Mouse (Mus musculus) mesoderm, embryonic 11.5 days (tissue): ENCODE results near the gene A930018P22Rik.

Experiments
- DNase-seq: peaks from one replicate; pipeline ENCODE4 v3.0.0-alpha.2; 2012; ENCODE audit warnings: low read depth, low spot score

Gene A930018P22Rik

DNA sequence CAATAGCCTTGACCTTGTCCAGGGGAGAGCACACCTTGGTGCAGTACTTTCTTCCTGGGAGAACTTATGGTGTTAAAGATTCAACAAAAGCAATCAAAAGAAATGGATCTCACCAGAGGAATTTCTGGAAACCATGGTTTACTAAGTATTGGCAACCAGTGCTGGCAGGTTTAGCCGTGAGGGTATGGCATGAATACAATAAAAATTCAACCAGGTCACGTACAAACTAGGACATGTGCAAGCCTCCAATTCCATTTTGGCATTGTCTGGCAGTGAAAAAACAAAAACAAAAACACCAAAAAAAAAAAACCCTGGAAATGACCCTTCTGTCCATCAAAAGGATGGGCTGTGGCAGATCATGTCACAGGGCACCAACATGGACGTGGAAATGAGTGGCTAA is 31.3 kb downstream of the A930018P22Rik start:
- no peak for DNase-seq

DNA sequence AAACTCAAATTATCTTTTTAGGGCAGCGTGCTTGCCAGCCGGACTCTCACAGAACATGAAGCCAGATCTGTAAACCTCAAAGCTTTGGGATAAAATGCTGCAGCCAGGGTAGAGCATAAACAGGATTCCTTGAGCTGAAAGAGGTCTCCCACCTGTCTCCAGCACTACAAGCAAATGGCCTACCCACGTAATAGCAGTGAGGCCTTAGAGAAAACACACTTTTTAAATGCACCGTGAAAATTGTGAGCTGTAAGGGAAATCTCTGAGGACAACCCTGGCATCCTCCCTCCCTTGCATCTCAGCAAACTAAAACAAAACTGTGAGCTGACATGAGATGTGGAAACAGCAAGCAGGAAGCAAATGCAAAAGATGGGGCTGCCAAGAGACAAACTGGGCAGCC is 35.3 kb downstream of the A930018P22Rik start:
- DNase-seq, result no peak

DNA sequence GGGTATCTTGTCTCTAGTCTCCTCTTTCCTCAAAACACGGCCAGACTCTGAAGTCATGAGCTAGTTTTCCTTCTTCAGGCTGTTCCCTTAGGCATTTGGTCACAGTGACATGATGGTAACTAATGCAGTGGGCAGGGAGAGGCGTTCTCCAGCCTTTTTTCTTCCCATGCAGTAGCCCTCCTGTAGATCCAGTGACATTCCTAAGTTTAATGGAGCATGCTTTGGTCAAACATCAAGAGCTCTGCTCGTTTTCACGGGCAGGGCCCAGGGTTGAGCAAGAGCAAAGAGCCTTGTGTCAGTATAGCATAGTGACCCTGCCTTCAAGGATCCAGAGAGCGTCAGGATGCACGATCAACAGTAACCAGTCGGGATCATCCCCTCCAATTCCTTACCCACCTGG is 40.8 kb downstream of the A930018P22Rik start:
- DNase-seq, result no peak

GRCm38 (mm10) chr2:104163978-104164487 is 41.5 kb downstream of the A930018P22Rik start:
- no peak for DNase-seq

- no peak for DNase-seq
Observed at GRCm38 (mm10) chr2:104165631-104166030, 43.1 kb downstream of the A930018P22Rik start.

DNA sequence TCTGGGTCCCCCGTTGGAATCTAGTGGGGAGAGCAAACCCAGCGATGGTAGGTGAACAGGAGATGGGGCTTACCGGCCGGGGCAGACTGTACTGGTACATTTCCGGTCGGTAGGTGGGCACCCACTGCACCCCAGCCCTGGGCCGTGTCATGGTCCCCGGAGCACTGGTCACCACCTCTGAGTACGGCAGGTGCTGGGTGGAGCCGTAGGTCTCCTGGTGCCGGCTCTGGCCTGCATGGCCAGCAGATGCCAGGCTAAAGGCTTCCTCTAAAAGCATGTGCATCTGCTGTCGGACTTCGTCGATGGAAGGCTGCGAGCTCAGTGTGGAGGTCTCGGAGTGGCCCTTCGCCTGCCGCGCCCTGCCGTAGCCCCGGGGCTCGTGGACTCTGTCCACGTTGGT is 45.2 kb downstream of the A930018P22Rik start:
- DNase-seq, result no peak

DNA sequence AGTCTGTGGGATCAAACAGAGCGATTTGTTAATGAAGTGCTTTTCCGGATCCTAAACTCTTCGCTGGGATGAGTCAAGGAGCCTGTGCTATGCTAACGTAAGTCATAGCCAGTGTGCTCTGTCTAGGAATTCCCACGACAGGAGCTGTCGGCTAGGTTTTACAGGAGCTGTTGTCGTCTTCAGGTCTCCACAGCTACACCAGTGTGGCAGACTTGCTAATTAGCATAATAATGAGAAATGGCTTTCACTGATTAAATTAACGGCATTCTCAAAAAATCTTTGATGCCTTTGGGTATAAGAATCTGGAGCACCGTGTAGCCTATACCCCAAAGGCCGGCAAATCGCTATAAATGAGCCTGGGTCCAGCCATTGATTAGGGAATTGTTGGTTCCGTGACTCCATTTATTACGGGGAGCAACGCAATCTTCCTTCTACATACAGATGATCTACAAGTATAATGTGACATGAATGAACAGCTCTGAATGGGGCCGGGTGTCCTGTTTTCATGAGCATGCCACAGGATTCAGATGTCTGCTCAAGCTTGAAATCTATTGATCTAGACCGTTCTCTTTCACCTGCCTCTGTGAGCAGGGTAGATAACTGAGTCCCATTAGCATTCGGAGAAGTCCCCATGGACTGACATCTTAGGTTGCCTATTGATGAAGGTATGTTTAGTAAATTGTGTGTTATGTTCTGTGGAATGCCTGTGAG is 45.8 kb downstream of the A930018P22Rik start:
- no peak for DNase-seq

DNA sequence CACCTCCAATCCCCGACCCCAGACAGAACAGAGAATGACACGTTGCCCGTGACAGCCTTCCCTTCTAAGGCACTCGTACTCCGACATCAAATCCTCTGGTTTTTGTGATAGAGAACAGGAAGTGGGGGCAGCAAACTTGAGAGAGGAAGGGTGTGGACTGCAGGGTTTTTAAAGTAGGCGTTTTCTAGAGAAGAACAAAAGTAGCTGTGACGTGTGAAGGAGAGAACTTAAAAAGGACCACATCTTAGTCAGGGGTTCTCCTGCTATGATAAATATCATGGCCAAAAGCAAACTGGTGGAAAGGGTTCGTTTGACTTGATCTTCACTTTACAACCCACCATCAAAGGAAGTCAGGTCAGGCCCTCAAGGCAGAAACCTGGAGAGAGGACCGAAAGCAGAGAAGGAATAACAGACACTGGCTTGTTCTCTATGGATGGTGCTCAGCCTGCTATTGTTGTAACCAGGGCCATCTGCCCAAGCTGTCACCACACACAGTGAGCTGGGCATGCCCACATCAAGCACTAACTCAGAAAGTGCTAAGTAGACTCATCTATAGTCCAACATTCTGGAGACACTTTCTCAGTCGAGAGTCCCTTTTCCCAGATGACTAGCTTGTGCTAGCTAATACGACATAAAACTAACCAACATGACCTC is 50.3 kb downstream of the A930018P22Rik start:
- no peak for DNase-seq

GRCm38 (mm10) chr2:104173431-104173830 is 50.9 kb downstream of the A930018P22Rik start:
- no peak for DNase-seq
